Comparison of ENCODE assay signal across 8 mouse cellular contexts in genomic region chr14:40966862-40967597, GRCm38 (mm10). TPM values are rescaled to one million over a fixed set of nuclear protein-coding genes. Genes with fewer than 3 reads are reported as not detected.
DNase-seq lines count a peak whose midpoint lies in the region; ATAC-seq and TF ChIP-seq lines count a peak whose summit lies in the region.

No protein-coding gene starts in this region.

- H3K27ac ChIP-seq in gastrocnemius, adult 2 months: peak overlapping the region; percentile 98

- intact Hi-C loops in gastrocnemius, adult 2 months (cut with DNase I): no loop called here

- TF ChIP-seq CTCF in gastrocnemius, adult 2 months (IDR thresholded peaks at IDR 0.05): no peak

- H3K4me3 ChIP-seq in gastrocnemius, adult 2 months: peak overlapping the region; percentile 99

- peak; percentile 80 for ATAC-seq in common myeloid progenitor, adult 5-6 weeks (replicated peaks; ENCODE audit: low read depth, poor library complexity, severe bottlenecking)
- ATAC-seq in megakaryocyte progenitor cell, adult 5-6 weeks (replicated peaks; ENCODE audit: poor library complexity): peak; percentile 73

- peak; percentile 98 for DNase-seq in ZHBTc4 (ENCODE audit: low read depth, low spot score)
- peak; percentile 98 for DNase-seq in gastrocnemius, adult 2 months
- DNase-seq in hindlimb bud, embryonic 11.5 days (ENCODE audit: extremely low spot score, low read depth, low spot score): peak; percentile 74
- peak; percentile 90 to 98 for DNase-seq in left cerebral cortex, adult 9 months (ENCODE audit: low spot score in 2 of 2)
- peak; percentile 97 for DNase-seq in right cerebral cortex, postnatal 14 days
- DNase-seq in urinary bladder, postnatal 36 days (ENCODE audit: low spot score in 2 of 2): peak; percentile 97 to 99

RNA-seq across cellular contexts. Expression of gene Tspan14, which starts 0.4 kb away (rescaled TPM):
- 46.6 and 49.2 TPM in 2 replicates for total RNA-seq in common myeloid progenitor, adult 5-6 weeks (2017)
- total RNA-seq in gastrocnemius, adult 2 months (2021): 10 to 100 TPM; 11.0 to 16.8 TPM
- total RNA-seq in megakaryocyte progenitor cell, adult 5-6 weeks (2015): 30.7 and 36.6 TPM in 2 replicates
- 35.6 and 42.0 TPM in 2 replicates for total RNA-seq in megakaryocyte progenitor cell, adult 5-6 weeks (2017)

RNA-seq across cellular contexts. Expression of gene Fam213a, which starts 46.6 kb away (rescaled TPM):
- 26.4 and 32.5 TPM in 2 replicates for total RNA-seq in common myeloid progenitor, adult 5-6 weeks (2017)
- 10 to 100 TPM; 21.9 to 28.6 TPM for total RNA-seq in gastrocnemius, adult 2 months (2021)
- total RNA-seq in megakaryocyte progenitor cell, adult 5-6 weeks (2015): 10.8 and 20.4 TPM in 2 replicates
- total RNA-seq in megakaryocyte progenitor cell, adult 5-6 weeks (2017): 8.7 and 15.3 TPM in 2 replicates

Comparison
In these comparisons a context has a peak if more than half of its experiments do, and no peak if none do; other contexts are left out.
1. Peak in every context shown above with its lines: DNase-seq, ATAC-seq, H3K4me3 ChIP-seq and H3K27ac ChIP-seq.